Mouse (Mus musculus) gastrocnemius, postnatal 36 days (tissue): ENCODE results near the gene Psrc1. TPM values are rescaled to one million over a fixed set of nuclear protein-coding genes. Genes with fewer than 3 reads are reported as not detected.

ENCODE experiments used
- DNase-seq, 2 experiments: peaks; one replicate each; pipeline ENCODE4 v3.0.0; 2022
- intact Hi-C: fragments of 180-260 bp; cut with DNase I; formaldehyde crosslinking; loops from one replicate; pipeline ENCODE4 v1.15.1; 2025
- long read RNA-seq, 2 experiments: library from polyadenylated mRNA; stranded (forward); transcript quantifications; one replicate each; pipeline ENCODE4 v2.0.0; 2021
- total RNA-seq, 2 experiments: library from RNA; stranded (reverse); gene quantifications; 2 replicates each; pipeline ENCODE4 v1.2.3; 2021

Psrc1 gene
- total RNA-seq: under 1 TPM; 0.26 to 0.32 TPM
- long read RNA-seq, experiment 1, partial matches to known transcripts: 0 of 1 reads
- long read RNA-seq, experiment 1, other reads (novel, unspliced or antisense): 0 of 1 reads
- long read RNA-seq, experiment 2: 0 reads

- intact Hi-C loops: loop anchor here (10.0 kb wide), 1 partner anchor 219 kb away; no protein-coding TSS in a partner anchor
- DNase-seq: peak; percentile 83 to 85
Measured at GRCm38 (mm10) chr3:108383485-108384354, at the start of gene Psrc1. Gene Psrc1 (plus strand): TSS chr3:108383839.

DNA sequence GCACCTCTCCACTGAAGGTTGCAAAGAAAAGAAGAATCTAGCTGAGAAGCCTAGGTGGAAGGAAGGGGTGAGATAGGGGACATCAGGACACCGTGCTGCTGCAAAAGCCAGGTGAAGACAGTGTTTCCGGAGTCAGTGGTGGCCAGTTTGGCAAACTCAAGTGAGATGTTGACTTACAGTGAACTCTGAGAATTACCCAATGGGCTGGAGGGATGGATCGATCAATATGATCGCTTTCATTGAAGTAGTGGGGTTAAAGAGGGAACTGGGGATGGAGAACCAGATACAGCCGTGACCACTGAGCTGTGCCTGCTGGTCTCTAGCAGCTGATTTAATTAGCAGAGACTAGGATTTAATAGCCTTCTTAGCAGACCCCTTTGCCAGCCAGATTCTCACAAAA lies 46.8 kb upstream of the Psrc1 start:
- DNase-seq: no peak
- intact Hi-C loops: no loop called here

DNA sequence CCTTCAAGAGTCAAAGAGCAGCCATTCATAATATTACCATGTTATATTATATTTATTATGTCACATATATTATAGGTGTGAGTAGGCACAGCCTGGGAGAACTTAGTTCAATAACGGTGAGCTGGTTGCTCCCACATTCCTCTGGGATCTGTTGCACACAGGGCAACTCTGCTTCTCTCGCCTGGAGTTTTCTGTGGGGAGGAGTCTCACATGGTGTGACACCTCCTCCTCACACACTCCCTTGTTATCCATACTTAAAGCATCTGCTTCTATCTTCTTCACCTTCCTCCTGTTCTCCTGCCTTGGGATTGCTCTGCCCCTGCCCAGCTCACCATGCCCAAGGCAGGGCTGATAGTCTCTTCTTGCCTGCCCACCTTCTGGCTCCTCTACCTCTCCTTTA lies 42.6 kb upstream of the Psrc1 start:
- no peak for DNase-seq
- intact Hi-C loops: no loop called here

DNA sequence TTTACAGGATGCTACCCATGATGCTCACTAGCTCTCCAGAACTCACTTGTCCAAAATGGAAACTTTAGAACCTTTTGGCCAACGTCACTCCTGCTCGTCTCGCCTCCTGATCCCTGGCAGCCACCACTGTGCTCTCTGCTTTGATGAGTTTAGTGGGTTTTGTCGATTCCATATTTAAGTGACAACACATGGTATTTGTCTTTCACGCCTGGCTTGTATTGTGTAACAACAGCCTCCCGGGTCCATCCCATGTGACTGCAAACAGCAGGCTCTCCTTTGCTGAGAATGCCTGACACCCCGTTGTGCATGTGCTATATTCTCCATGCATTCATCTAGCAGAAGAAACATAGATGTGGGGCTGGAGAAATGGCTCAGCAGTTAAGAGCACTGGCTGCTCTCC lies 41.5 kb upstream of the Psrc1 start:
- intact Hi-C loops: no loop called here
- DNase-seq: no peak

DNA sequence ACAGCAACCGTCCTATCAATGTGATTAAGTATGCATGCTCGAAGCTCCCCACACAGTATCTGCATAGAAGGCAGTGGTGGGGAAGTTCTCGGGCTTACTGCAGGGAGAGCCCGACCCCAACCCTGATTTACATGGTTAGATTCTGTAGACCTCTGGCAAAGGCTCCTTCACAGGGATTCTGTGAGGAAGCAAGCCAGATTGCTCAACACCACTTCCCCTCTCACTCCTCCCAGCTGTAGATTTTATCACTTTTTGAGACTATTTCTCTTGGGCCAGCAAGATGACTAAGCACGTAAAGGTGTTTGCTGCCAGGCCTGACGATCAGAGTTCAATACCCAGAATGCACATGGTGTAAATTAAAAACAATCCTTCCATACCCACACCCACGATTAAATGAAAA lies 37.8 kb upstream of the Psrc1 start:
- intact Hi-C loops: no loop called here

GRCm38 (mm10) chr3:108348376-108348775 lies 35.3 kb upstream of the Psrc1 start:
- intact Hi-C loops: no loop called here

More for the DNA sequence above, 37.8 kb upstream of the Psrc1 start:
- DNase-seq: no peak

DNA sequence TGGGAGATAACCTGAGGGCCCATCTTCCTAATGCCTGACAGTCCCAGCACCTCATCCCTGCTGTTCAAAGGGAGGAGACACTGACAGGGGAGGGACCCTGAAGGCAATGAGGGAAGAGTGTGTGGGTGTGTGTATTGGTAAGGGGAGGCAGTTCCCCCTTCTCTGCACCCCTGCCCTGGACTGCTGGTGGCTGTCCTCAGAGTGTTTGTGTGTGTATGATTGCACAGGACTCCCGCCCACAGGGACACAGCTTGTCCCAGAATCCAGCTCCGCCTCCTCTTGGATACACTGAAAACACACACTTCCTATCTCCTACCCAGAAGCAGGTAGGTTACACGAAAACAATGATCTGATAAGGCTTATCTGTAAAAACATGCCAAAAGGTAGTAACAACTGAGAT lies 28.4 kb upstream of the Psrc1 start:
- DNase-seq: no peak
- intact Hi-C loops: no loop called here

More at GRCm38 (mm10) chr3:108348376-108348775, 35.3 kb upstream of the Psrc1 start:
- no peak for DNase-seq

- intact Hi-C loops: no loop called here
- no peak for DNase-seq
Measured at GRCm38 (mm10) chr3:108357051-108357450, 26.6 kb upstream of the Psrc1 start.

- DNase-seq: no peak
- intact Hi-C loops: no loop called here
Measured at GRCm38 (mm10) chr3:108358445-108358844, 25.2 kb upstream of the Psrc1 start.

GRCm38 (mm10) chr3:108360894-108361293 lies 22.7 kb upstream of the Psrc1 start:
- intact Hi-C loops: no loop called here

DNA sequence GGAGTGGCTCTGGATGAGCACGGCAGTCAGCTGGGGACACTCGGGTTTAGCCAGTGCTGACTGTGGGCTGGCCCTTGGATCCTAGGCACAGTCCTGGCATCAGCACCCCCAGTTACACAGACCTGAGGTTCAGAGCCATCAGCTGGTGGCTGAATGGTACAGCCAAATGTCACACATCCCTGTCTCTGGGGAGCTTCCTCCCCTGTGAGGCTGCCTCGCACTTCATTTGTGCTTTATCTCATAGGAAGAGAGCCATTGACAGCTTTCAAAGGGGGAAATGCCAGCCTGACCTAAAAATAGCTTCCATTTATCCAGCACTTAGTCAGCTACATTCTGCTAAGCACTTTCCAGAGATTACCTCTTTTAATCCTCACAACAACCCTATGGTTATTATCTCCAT lies 20.0 kb upstream of the Psrc1 start:
- intact Hi-C loops: no loop called here

More at GRCm38 (mm10) chr3:108360894-108361293, 22.7 kb upstream of the Psrc1 start:
- DNase-seq: no peak

DNA sequence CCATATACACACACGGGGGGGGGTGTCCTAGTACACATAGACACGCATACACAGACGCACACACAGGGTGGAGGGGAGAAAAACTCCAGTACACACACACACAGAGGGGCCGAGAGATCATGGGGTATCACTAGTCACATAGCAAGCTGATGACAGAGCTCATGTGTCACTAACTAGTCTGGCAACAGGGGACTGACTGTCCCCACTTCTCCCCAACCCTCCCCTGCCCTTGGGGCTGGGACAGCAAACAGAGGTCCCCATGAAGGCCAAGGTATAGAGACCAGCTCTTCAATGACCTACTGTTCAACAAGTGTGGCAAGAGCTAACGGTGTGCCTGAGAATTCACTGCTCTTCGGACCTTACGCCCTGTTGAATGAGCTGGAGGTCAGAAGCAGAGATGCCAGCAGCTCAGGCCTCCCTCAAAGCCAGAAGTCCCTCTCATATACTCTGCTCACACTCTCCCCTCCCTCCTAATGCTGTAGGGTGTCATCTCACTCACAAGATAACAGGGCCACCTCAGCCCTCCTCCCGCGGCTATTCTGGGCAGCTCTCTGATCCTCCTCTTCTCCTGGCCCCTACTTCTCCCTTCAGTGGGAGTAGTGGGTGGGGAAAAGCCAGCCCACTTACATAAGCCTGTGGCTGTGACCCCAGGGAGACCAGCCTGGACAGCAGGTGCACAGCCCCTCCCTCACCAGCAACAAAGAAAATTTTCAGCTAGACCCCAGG lies 19.2 kb upstream of the Psrc1 start, which contains the start of gene Mybphl:
Gene Mybphl (plus strand): TSS at position 642 of the 726 bp plus-strand sequence.
- no peak for DNase-seq
- intact Hi-C loops: no loop called here

More for the DNA sequence above, 20.0 kb upstream of the Psrc1 start:
- no peak for DNase-seq

- DNase-seq: no peak
- intact Hi-C loops: no loop called here
Measured at GRCm38 (mm10) chr3:108367173-108367572, 16.5 kb upstream of the Psrc1 start.

DNA sequence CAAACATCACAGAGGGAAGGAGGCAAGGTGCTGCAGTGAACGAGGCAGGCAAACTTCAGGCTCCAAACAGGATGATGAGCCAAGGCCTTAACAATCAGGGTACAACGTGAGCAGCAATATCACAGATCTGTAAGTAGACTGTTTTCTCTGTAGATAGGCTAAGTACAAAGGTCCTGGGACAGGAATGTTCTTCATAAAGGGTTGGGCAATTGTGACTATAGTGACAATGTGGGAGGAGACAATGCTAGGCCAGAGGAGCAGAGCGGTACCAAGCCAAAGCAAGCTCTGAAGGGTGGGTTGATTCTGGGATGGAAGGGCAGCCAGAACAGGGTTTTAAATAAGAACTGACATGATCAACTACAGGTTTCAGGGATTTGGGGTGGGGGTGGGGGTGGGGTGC lies 15.8 kb upstream of the Psrc1 start:
- intact Hi-C loops: no loop called here
- no peak for DNase-seq

DNA sequence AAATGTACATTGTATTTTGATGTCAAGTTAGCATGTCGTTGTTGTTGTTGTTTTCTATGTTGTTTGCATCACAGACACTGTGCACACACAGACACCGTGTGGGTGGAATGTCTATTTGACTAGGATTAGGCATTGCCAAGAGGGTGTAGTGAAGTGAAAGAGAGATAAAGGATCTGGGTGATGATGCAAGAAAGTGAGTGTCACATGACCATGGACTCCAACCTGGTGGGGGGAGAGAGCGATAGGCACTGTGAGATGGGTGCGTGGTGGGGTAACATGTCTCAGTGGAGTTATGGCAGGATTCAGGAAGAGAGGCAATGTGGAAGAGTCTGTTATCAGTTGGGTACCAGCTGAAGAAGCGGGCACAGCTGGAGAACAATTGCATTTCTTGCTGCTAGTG lies 14.9 kb upstream of the Psrc1 start:
- no peak for DNase-seq
- intact Hi-C loops: no loop called here

GRCm38 (mm10) chr3:108372274-108372673 lies 11.4 kb upstream of the Psrc1 start:
- no peak for DNase-seq
- intact Hi-C loops: no loop called here

DNA sequence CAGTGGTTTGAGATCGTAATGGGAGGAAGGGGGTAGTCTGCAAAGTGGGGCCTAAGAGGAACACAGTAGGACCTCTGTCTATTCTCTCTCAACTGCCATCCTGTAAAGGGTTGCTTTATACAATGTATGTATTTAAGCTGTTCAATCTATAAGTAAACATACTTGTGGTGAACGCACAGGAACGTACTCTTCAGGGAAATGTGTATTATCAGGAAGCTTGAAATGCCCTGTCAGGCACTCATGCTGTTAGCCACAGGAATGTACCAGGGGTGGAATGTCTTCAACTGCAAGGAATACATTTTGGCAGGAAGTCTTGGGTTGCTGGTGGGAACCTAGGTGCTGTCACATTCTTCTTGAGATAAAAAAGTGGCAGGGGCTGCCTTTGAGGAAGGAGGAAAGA lies 10.9 kb upstream of the Psrc1 start:
- no peak for DNase-seq
- intact Hi-C loops: no loop called here

DNA sequence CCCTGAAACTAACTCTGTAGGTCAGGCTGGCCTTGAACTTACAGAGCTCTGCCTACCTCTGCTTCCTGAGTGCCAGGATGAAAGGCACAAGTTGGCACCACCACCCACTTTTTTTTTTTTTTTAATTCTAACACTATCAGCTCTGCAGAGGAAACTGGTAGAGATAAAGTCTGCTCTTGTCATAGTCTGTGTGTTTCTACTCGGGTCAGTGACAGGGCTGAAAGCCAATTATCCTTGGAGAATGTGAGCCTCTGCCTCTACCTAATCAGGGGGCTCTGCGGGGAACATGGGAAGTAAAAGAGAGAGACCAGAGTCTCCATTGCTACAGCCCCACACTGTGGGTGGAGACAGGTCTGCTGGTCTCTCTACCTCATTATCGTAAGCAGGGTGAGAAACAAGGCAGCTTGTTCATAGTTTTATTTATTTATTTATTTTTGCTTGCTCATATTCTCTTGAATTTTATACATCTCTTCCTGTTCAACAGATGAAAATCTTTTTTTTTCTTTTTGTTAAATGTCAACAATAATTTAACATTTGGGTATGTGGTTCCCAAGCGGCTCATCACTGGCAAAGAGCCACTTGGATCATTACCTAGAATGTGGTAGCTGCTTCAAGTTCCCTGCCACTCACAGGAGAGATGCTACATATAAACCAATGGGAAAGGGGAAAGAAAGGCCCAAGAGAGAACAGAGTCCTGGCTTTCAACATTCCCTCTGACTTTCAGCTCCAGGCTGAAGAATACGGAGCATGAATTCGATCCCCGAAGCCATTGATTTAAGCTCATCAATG lies 4.6 kb upstream of the Psrc1 start:
- intact Hi-C loops: no loop called here
- no peak for DNase-seq

- intact Hi-C loops: loop anchor here (10.0 kb wide), 1 partner anchor 216 kb away; no protein-coding TSS in a partner anchor
- no peak for DNase-seq
Measured at GRCm38 (mm10) chr3:108380695-108381094, 2.9 kb upstream of the Psrc1 start.
